11 mouse cellular contexts compared by ENCODE assay signal in genomic region chr5:20653425-20654185, GRCm38 (mm10).
DNase-seq lines count a peak whose midpoint lies in the region; ATAC-seq lines count a peak whose summit lies in the region.
"Had no signal": no experiment of that assay in that cellular context is flagged by ENCODE, and none has a peak within 500 bp of the region (broad histone marks: within the 10 kb centered on the region; RNA-seq: fewer than 3 reads in every experiment).

No protein-coding gene starts in this region.

- ATAC-seq in intestine, embryonic 14.5 days (replicated peaks; ENCODE audit: low FRiP score, low TSS enrichment, low read depth), result no peak
- no peak for ATAC-seq in intestine, embryonic 16.5 days

- peak; percentile 15 to 16 for DNase-seq in cerebellum, postnatal 10 days
- no peak for DNase-seq in cerebellum, postnatal 14 days
- DNase-seq in intestine, embryonic 14.5 days (ENCODE audit: low spot score), result peak; percentile 53
- peak; percentile 49 for DNase-seq in right cerebral cortex, adult 18-20 months
- no peak for DNase-seq in right cerebral cortex, postnatal 14 days
- DNase-seq in retina, postnatal 1 day, result peak; percentile 66
- no peak for DNase-seq in cerebellum, adult 9-10 months
- DNase-seq: kidney, adult 8-10 months; lung, postnatal 4 days had no signal

- H3K4me3 ChIP-seq in intestine, embryonic 14.5 days (ENCODE audit: low read depth, low read length), result no peak overlapping the region
- H3K4me3 ChIP-seq in intestine, embryonic 16.5 days (ENCODE audit: low read length), result no peak overlapping the region
- H3K4me3 ChIP-seq: limb, embryonic 13.5 days had no signal

- no peak overlapping the region for H3K9ac ChIP-seq in intestine, embryonic 14.5 days (ENCODE audit: low read length)
- no peak overlapping the region for H3K9ac ChIP-seq in intestine, embryonic 16.5 days (ENCODE audit: low read depth, low read length)
- H3K9ac ChIP-seq: limb, embryonic 13.5 days had no signal

- no peaks in the 10 kb centered on the region for H3K36me3 ChIP-seq in intestine, embryonic 14.5 days (ENCODE audit: control insufficient read depth, insufficient read depth, low read length)
- no peaks in the 10 kb centered on the region for H3K36me3 ChIP-seq in intestine, embryonic 16.5 days (ENCODE audit: control insufficient read depth, insufficient read depth, low read length)
- H3K36me3 ChIP-seq: limb, embryonic 13.5 days had no signal

- H3K9me3 ChIP-seq in intestine, embryonic 14.5 days (ENCODE audit: control insufficient read depth, low read length), result no peaks in the 10 kb centered on the region
- H3K9me3 ChIP-seq in intestine, embryonic 16.5 days (ENCODE audit: control insufficient read depth, low read length), result no peaks in the 10 kb centered on the region

- no peak overlapping the region for H3K27ac ChIP-seq in intestine, embryonic 14.5 days (ENCODE audit: low read depth)
- H3K27ac ChIP-seq in intestine, embryonic 16.5 days (ENCODE audit: low read length), result no peak overlapping the region
- H3K27ac ChIP-seq: limb, embryonic 13.5 days had no signal

- no peaks in the 10 kb centered on the region for H3K4me1 ChIP-seq in intestine, embryonic 14.5 days (replicated peaks; ENCODE audit: control insufficient read depth, insufficient read depth, low read length)
- H3K4me1 ChIP-seq in intestine, embryonic 16.5 days (ENCODE audit: control insufficient read depth, insufficient read depth, low read length), result no peaks in the 10 kb centered on the region
- H3K4me1 ChIP-seq: limb, embryonic 13.5 days had no signal

- WGBS in intestine, embryonic 14.5 days, result 59% methylated on average over 11 of the region's 11 CpGs
- 52% methylated on average over 11 of the region's 11 CpGs for WGBS in intestine, embryonic 16.5 days

- H3K4me2 ChIP-seq in intestine, embryonic 14.5 days (ENCODE audit: low read length), result no peak overlapping the region
- H3K4me2 ChIP-seq in intestine, embryonic 16.5 days (ENCODE audit: low read depth, low read length), result no peak overlapping the region
- H3K4me2 ChIP-seq: limb, embryonic 13.5 days had no signal

- no peaks in the 10 kb centered on the region for H3K27me3 ChIP-seq in intestine, embryonic 14.5 days (replicated peaks; ENCODE audit: control insufficient read depth, insufficient read depth, low read length)
- no peaks in the 10 kb centered on the region for H3K27me3 ChIP-seq in intestine, embryonic 16.5 days (replicated peaks; ENCODE audit: control insufficient read depth, insufficient read depth, low read length)
- H3K27me3 ChIP-seq: limb, embryonic 13.5 days had no signal

Comparison
In these comparisons a context has a peak if more than half of its experiments do, and no peak if none do; other contexts are left out.
1. DNase-seq: peak in cerebellum, postnatal 10 days (2 of 2), intestine, embryonic 14.5 days (single experiment), right cerebral cortex, adult 18-20 months (single experiment) and retina, postnatal 1 day (single experiment); none in cerebellum, postnatal 14 days (0 of 2), right cerebral cortex, postnatal 14 days (single experiment) and cerebellum, adult 9-10 months (single experiment).